ENCODE assay signal across 10 mouse cellular contexts in the genomic region with DNA sequence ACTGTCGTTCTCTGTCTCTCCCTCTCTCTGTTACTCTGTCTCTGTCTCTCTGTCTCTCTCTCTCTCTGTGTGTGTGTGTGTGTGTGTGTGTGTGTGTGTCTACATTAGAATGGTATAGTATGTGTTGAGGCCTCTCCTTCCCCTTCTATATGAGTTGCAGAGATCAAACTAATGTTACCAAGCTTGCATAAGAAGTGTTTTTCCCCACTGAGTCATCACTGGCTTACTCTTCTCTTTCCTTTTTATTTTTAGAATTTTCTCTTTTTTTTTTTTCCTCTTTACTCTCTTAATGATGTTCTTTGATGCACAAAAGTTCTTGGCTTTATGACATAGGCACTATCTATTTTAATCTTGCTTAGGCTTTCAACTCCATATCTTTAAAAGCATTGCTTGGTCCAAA.
"Had no signal": no experiment of that assay in that cellular context is flagged by ENCODE, and none has a peak within 500 bp of the region (broad histone marks: within the 10 kb centered on the region; RNA-seq: fewer than 3 reads in every experiment).

No protein-coding gene starts in this region.

- H3K36me3 ChIP-seq: limb, embryonic 15.5 days; lung, embryonic 15.5 days; midbrain, embryonic 13.5 days; stomach, embryonic 15.5 days had no signal

- H3K27me3 ChIP-seq: limb, embryonic 15.5 days; liver, embryonic 12.5 days; lung, embryonic 15.5 days; midbrain, embryonic 13.5 days; stomach, embryonic 15.5 days had no signal

- H3K9me3 ChIP-seq: limb, embryonic 15.5 days; liver, embryonic 12.5 days; lung, embryonic 15.5 days; midbrain, embryonic 13.5 days; stomach, embryonic 15.5 days had no signal

- H3K4me3 ChIP-seq: layer of hippocampus, adult 2 months; limb, embryonic 15.5 days; liver, embryonic 12.5 days; lung, embryonic 15.5 days; midbrain, embryonic 13.5 days; stomach, embryonic 15.5 days had no signal

- DNase-seq: kidney, postnatal 10 days; kidney, postnatal 4 days; right cerebral cortex, postnatal 14 days; thymus, postnatal 4 days had no signal

- H3K4me2 ChIP-seq: limb, embryonic 15.5 days; liver, embryonic 12.5 days; lung, embryonic 15.5 days; midbrain, embryonic 13.5 days; stomach, embryonic 15.5 days had no signal

- H3K27ac ChIP-seq: layer of hippocampus, adult 2 months; limb, embryonic 15.5 days; liver, embryonic 12.5 days; lung, embryonic 15.5 days; midbrain, embryonic 13.5 days; stomach, embryonic 15.5 days had no signal

- ATAC-seq: midbrain, embryonic 13.5 days had no signal

- H3K4me1 ChIP-seq: lung, embryonic 15.5 days; midbrain, embryonic 13.5 days had no signal

- H3K9ac ChIP-seq: limb, embryonic 15.5 days; liver, embryonic 12.5 days; lung, embryonic 15.5 days; midbrain, embryonic 13.5 days; stomach, embryonic 15.5 days had no signal
